Mouse (Mus musculus) intestine, embryonic 16.5 days (tissue): Measurements from ENCODE around the gene Tspear. TPM values are rescaled to one million over a fixed set of nuclear protein-coding genes. Genes with fewer than 3 reads are reported as not detected.

Experiments
- ATAC-seq: fragments of 200-750 bp; cut with Nextera tagmentation; 2 replicates; pipeline ENCODE4 v1.8.0; 2017; ENCODE audit warnings: moderate TSS enrichment, moderate library complexity
- H3K27ac ChIP-seq: fragments of 300-500 bp; sonication (generic); 2 replicates; pipeline ENCODE4 v1.5.1; 2014; ENCODE audit warnings: mild to moderate bottlenecking, low read length
- H3K27me3 ChIP-seq: fragments of 300-500 bp; sonication (generic); replicated peaks from 2 replicates; pipeline ENCODE4 v1.6.1; 2014; ENCODE audit warnings: low read length, control low read depth, mixed read lengths; ENCODE audit not compliant: control insufficient read depth, insufficient read depth
- H3K36me3 ChIP-seq: fragments of 300-500 bp; sonication (generic); 2 replicates; pipeline ENCODE4 v1.6.1; 2014; ENCODE audit warnings: low read length, control low read depth; ENCODE audit not compliant: control insufficient read depth, insufficient read depth
- H3K4me1 ChIP-seq: fragments of 300-500 bp; sonication (generic); 2 replicates; pipeline ENCODE4 v1.6.1; 2014; ENCODE audit warnings: low read length, control low read depth, mixed read lengths; ENCODE audit not compliant: control insufficient read depth, insufficient read depth
- H3K4me2 ChIP-seq: fragments of 300-500 bp; sonication (generic); 2 replicates; pipeline ENCODE4 v1.6.1; 2014; ENCODE audit warnings: low read depth, low read length, control low read depth
- H3K4me3 ChIP-seq: fragments of 300-500 bp; sonication (generic); 2 replicates; pipeline ENCODE4 v1.5.1; 2014; ENCODE audit warnings: mild to moderate bottlenecking, low read length
- H3K9ac ChIP-seq: fragments of 300-500 bp; sonication (generic); 2 replicates; pipeline ENCODE4 v1.6.1; 2014; ENCODE audit warnings: low read depth, low read length
- H3K9me3 ChIP-seq: fragments of 300-500 bp; sonication (generic); 2 replicates; pipeline ENCODE4 v1.6.1; 2016; ENCODE audit warnings: low read length, control low read depth; ENCODE audit not compliant: control insufficient read depth
- WGBS: fragments of 180-500 bp; shearing (Covaris S2); extraction: QIAGEN DNeasy Blood & Tissue Kit; methylation state at CpG from one replicate; pipeline ENCODE4 v1.1.7; 2014; 5-methylcytosine and 5-hydroxymethylcytosine counted together
- polyA plus RNA-seq: library from polyadenylated mRNA; unstranded; fragments of >200 nt; fragmentation: Nextera tagmentation; extraction: Ambion mirVana; gene quantifications from 2 replicates; pipeline ENCODE4 v1.2.1, GENCODE M21; 2015

Tspear gene
- polyA plus RNA-seq: 0.48 and 0.51 TPM in 2 replicates

DNA sequence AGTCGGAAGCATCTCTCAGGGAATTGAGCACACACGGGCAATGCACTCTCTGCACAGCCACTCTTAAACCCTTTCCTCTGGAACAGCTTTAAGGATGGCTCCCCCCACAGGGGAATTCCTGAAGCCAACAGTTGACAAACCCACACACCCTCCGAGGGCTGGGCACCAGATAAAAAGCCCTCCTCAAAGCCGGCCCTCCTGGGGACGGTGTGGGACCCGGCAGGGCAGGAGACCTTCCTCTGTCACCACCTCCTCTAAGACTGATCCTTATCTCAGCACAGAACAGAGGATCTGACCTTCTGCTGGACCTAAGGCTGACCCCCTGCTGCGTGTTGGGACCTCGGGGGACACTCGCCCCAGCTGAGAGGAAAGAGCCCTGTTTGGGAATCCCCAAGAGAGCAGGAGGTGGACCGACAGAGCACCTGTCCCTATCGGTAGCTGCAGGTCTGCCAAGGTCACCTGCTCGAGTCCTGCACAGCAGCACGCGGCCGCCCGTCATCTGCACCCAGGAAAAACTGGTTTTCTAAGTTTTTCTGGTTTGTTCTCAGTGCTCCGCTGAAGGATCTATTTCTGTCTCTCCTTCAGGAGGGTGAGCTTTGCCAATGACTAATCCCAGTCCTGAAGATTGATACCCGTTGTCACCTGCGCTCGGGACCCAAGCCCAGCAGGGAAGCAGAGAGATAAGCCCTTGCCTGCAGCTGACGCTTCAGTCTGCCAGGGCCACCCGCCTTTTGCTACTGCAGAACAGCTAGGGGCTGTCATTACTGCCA, at the start of gene Tspear:
Gene Tspear (plus strand): TSS at position 675 of the 770 bp plus-strand sequence.
- WGBS: 3% methylated on average over 22 of the region's 22 CpGs
- Histone ChIP-seq H3K9ac (peak within 1 kb of the TSS; percentile 7; the same call in 1 of the 2 replicates), H3K27ac (no peak within 1 kb of the TSS), H3K36me3 (no peaks in the 10 kb centered on the region), H3K4me3 (no peak within 1 kb of the TSS), H3K4me2 (peak within 1 kb of the TSS; percentile 26; the same call in 1 of the 2 replicates), H3K4me1 (peaks cover 3% of the 10 kb centered on the region; the same call in 1 of the 2 replicates), H3K9me3 (no peaks in the 10 kb centered on the region), H3K27me3 (peaks cover 14% of the 10 kb centered on the region; the same call in 1 of the 2 replicates)
- ATAC-seq: peak; percentile 84

GRCm38 (mm10) chr10:77638956-77639355, 47.4 kb upstream of the Tspear start:
- Histone ChIP-seq H3K36me3 (peaks cover 11% of the 10 kb centered on the region), H3K4me1 (peaks cover 2% of the 10 kb centered on the region; the same call in 1 of the 2 replicates), H3K27ac (no peak overlapping the region), H3K4me2 (no peak overlapping the region), H3K4me3 (no peak overlapping the region), H3K27me3 (no peaks in the 10 kb centered on the region), H3K9ac (no peak overlapping the region), H3K9me3 (no peaks in the 10 kb centered on the region)
- ATAC-seq: no peak
- WGBS: 80% methylated on average over 6 of the region's 6 CpGs

DNA sequence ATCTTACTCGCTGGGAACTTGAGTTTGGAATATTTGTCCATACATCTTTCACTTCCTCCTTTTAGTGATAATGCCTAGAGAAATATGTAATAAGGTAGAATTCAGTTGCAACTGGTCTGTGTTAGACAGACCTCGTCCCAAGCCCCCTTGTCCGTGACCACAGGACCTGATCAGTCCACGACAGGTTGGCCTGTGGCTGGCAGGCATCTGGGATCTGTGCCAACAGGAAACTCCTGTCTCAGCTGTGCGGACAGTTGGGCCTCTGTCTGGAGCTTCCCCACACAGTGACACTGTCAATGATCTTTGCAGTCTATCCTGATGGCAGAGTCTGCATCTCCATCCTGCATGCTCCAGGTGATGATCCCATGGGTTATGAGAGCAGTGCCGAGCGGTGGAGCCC, 43.2 kb upstream of the Tspear start:
- H3K27ac ChIP-seq: no peak overlapping the region
- peaks cover 21% of the 10 kb centered on the region for H3K36me3 ChIP-seq
- no peaks in the 10 kb centered on the region for H3K27me3 ChIP-seq
- H3K9ac ChIP-seq: no peak overlapping the region
- 75% methylated on average over 7 of the region's 7 CpGs for WGBS
- peaks cover 2% of the 10 kb centered on the region; the same call in 1 of the 2 replicates for H3K4me1 ChIP-seq
- H3K4me3 ChIP-seq: no peak overlapping the region
- H3K9me3 ChIP-seq: no peaks in the 10 kb centered on the region
- H3K4me2 ChIP-seq: no peak overlapping the region
- ATAC-seq: no peak

DNA sequence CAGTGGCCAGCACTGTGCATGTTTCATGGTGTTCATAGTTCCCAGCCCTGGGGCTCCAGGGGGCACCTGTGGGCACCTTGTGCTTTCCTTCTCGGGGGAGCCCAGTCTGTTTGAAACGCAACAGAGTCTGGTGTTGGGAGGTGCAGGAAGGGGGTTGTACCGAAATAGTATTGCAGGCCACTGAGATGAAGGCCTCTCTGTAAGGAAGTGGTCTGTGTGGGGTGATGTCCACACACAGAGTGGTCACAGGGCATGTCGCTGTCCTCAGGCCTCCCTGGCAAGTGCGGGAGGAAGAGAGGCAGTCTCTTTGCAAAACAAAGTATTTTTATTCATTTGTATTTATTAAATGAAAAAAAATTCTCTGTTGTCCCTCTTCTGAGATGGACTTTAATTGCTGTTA, 40.8 kb upstream of the Tspear start:
- Histone ChIP-seq H3K27ac (no peak overlapping the region), H3K4me2 (no peak overlapping the region), H3K4me1 (no peaks in the 10 kb centered on the region), H3K4me3 (no peak overlapping the region), H3K9ac (no peak overlapping the region), H3K36me3 (peaks cover 21% of the 10 kb centered on the region), H3K27me3 (no peaks in the 10 kb centered on the region), H3K9me3 (no peaks in the 10 kb centered on the region)
- no peak for ATAC-seq
- 91% methylated on average over 5 of the region's 5 CpGs for WGBS

DNA sequence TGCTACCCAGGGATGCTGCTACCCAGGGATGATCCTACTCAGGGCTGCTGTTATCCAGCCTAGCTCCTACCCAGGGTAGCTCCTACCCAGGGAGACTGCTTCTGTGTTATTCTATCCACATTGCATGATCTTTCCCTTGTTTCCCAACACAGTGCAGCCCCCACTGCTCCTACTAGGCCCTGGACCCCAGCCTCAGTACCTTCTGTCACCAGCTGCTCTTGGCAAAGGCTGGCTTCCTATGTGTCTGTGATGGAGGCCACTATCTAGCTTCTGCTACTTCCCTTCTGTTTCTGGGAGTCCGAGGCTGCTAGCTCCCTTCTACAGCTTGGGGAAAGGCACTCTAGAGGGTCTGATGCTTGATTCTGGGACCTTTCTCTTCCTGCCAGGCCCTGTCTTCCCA, 38.9 kb upstream of the Tspear start:
- H3K4me3 ChIP-seq: no peak overlapping the region
- H3K4me1 ChIP-seq: no peaks in the 10 kb centered on the region
- WGBS: 74% methylated on average over 1 of the region's 1 CpGs

GRCm38 (mm10) chr10:77647901-77648300, 38.5 kb upstream of the Tspear start:
- WGBS: 82% methylated on average over 8 of the region's 8 CpGs
- Histone ChIP-seq H3K4me1 (no peaks in the 10 kb centered on the region), H3K27me3 (no peaks in the 10 kb centered on the region), H3K4me2 (no peak overlapping the region), H3K27ac (no peak overlapping the region), H3K36me3 (peaks cover 15% of the 10 kb centered on the region; the same call in 1 of the 2 replicates), H3K9me3 (no peaks in the 10 kb centered on the region), H3K9ac (no peak overlapping the region), H3K4me3 (no peak overlapping the region)
- ATAC-seq: no peak

More for the DNA sequence above, 38.9 kb upstream of the Tspear start:
- no peak overlapping the region for H3K4me2 ChIP-seq
- H3K27ac ChIP-seq: no peak overlapping the region
- H3K9me3 ChIP-seq: no peaks in the 10 kb centered on the region
- no peak for ATAC-seq
- no peaks in the 10 kb centered on the region for H3K27me3 ChIP-seq
- H3K36me3 ChIP-seq: peaks cover 15% of the 10 kb centered on the region; the same call in 1 of the 2 replicates
- H3K9ac ChIP-seq: no peak overlapping the region

GRCm38 (mm10) chr10:77652046-77652445, 34.3 kb upstream of the Tspear start:
- H3K4me2 ChIP-seq: no peak overlapping the region
- no peak for ATAC-seq
- 82% methylated on average over 9 of the region's 9 CpGs for WGBS
- H3K4me3 ChIP-seq: no peak overlapping the region
- no peaks in the 10 kb centered on the region for H3K4me1 ChIP-seq
- H3K9me3 ChIP-seq: no peaks in the 10 kb centered on the region
- no peaks in the 10 kb centered on the region for H3K36me3 ChIP-seq
- no peak overlapping the region for H3K27ac ChIP-seq
- H3K27me3 ChIP-seq: no peaks in the 10 kb centered on the region
- H3K9ac ChIP-seq: no peak overlapping the region

GRCm38 (mm10) chr10:77658286-77658994, 27.9 kb upstream of the Tspear start:
- H3K9ac ChIP-seq: no peak overlapping the region
- H3K4me3 ChIP-seq: no peak overlapping the region
- no peaks in the 10 kb centered on the region for H3K9me3 ChIP-seq
- WGBS: 53% methylated on average over 15 of the region's 15 CpGs
- H3K27ac ChIP-seq: no peak overlapping the region
- no peak for ATAC-seq
- H3K4me1 ChIP-seq: no peaks in the 10 kb centered on the region
- H3K4me2 ChIP-seq: no peak overlapping the region
- no peaks in the 10 kb centered on the region for H3K27me3 ChIP-seq
- no peaks in the 10 kb centered on the region for H3K36me3 ChIP-seq

GRCm38 (mm10) chr10:77663949-77664665, 22.3 kb upstream of the Tspear start:
- 37% methylated on average over 43 of the region's 43 CpGs for WGBS
- H3K36me3 ChIP-seq: no peaks in the 10 kb centered on the region
- no peak overlapping the region for H3K4me3 ChIP-seq
- H3K27me3 ChIP-seq: no peaks in the 10 kb centered on the region; the same call in none of the 2 replicates
- H3K9me3 ChIP-seq: no peaks in the 10 kb centered on the region
- no peak overlapping the region for H3K9ac ChIP-seq
- H3K4me2 ChIP-seq: no peak overlapping the region
- H3K4me1 ChIP-seq: no peaks in the 10 kb centered on the region
- ATAC-seq: no peak
- H3K27ac ChIP-seq: no peak overlapping the region
